Mouse (Mus musculus) midbrain, embryonic 10.5 days (tissue): ENCODE measurements around the gene Gm28047. TPM values are rescaled to one million over a fixed set of nuclear protein-coding genes. Genes with fewer than 3 reads are reported as not detected.

Experiments used
- DNase-seq: peaks from one replicate; pipeline ENCODE4 v3.0.0-alpha.2; 2017; ENCODE audit warnings: low spot score
- H3K27ac ChIP-seq: fragments of 300-500 bp; sonication (generic); replicated peaks from 2 replicates; pipeline ENCODE4 v1.5.1; 2016; ENCODE audit warnings: mild to moderate bottlenecking
- H3K27me3 ChIP-seq: fragments of 300-500 bp; sonication (generic); 2 replicates; pipeline ENCODE4 v1.6.1; 2016; ENCODE audit warnings: low read depth, mild to moderate bottlenecking; ENCODE audit not compliant: poor library complexity, severe bottlenecking
- H3K36me3 ChIP-seq: fragments of 300-500 bp; sonication (generic); 2 replicates; pipeline ENCODE4 v1.6.1; 2016; ENCODE audit warnings: mild to moderate bottlenecking, moderate library complexity
- H3K4me1 ChIP-seq: fragments of 300-500 bp; sonication (generic); 2 replicates; pipeline ENCODE4 v1.6.1; 2016
- H3K4me3 ChIP-seq: fragments of 300-500 bp; sonication (generic); 2 replicates; pipeline ENCODE4 v1.5.1; 2016; ENCODE audit warnings: mild to moderate bottlenecking, moderate library complexity
- H3K9me3 ChIP-seq: fragments of 300-500 bp; sonication (generic); replicated peaks from 2 replicates; pipeline ENCODE4 v1.6.1; 2016; ENCODE audit warnings: mild to moderate bottlenecking
- WGBS: fragments of 180-500 bp; shearing (Covaris S2); methylation state at CpG from one replicate; pipeline ENCODE4 v1.1.7; 2016; 5-methylcytosine and 5-hydroxymethylcytosine counted together
- polyA plus RNA-seq: library from polyadenylated mRNA; unstranded; fragments of >200 nt; fragmentation: Nextera tagmentation; extraction: Ambion mirVana; gene quantifications from 2 replicates; pipeline ENCODE4 v1.2.1, GENCODE M21; 2016

The Gm28047 gene
- polyA plus RNA-seq, 1 experiment from 2014 or later = not detected

DNA sequence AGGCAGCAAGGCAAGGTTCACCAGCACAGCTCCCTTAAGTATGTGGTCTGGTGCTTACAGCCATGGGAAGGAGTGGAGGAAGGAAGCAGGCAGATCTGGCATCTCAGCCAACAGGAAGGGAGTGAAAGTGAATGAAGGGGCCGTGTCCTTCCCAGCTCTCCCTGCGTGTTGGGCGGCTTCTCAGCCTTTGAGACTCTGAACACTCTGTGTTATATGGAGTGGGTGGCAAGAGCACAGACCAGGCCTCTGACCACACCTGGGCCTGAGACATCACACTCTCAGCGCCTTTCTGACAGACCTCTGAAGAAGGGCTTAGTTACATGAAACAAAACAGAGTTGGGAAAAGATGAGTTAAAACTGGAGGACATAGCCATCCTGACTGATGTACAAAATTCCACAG is 94.3 kb downstream of the Gm28047 start:
- H3K36me3 ChIP-seq = peaks cover 75% of the 10 kb centered on the region
- DNase-seq = no peak
- no peak overlapping the region for H3K4me3 ChIP-seq
- no peaks in the 10 kb centered on the region for H3K9me3 ChIP-seq
- no peaks in the 10 kb centered on the region for H3K4me1 ChIP-seq
- H3K27me3 ChIP-seq = no peaks in the 10 kb centered on the region
- 91% methylated on average over 4 of the region's 4 CpGs for WGBS
- no peak overlapping the region for H3K27ac ChIP-seq

DNA sequence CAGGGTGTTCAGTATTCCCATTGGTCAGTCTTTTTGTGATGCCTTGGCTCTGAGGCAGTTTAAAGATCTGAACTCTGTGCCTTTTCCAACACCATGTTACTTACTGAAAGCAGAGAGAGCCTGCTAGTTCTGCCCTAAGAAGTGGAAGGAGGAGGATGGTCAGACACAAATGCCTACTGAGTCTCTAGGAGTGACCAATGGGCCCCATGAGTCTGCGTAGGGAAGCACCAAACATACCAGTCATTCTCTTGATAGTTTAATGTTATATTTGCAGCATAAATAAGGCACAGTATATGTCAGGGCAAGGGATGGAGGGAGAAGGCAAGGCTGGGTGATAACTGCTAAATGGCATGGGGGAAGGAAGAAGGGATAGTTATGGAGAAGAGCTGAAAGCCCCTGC is 96.5 kb downstream of the Gm28047 start:
- Histone ChIP-seq H3K9me3 (no peaks in the 10 kb centered on the region), H3K27me3 (no peaks in the 10 kb centered on the region), H3K27ac (no peak overlapping the region), H3K36me3 (peaks cover 72% of the 10 kb centered on the region), H3K4me1 (no peaks in the 10 kb centered on the region), H3K4me3 (no peak overlapping the region)
- WGBS = 94% methylated on average over 1 of the region's 1 CpGs
- DNase-seq = no peak

DNA sequence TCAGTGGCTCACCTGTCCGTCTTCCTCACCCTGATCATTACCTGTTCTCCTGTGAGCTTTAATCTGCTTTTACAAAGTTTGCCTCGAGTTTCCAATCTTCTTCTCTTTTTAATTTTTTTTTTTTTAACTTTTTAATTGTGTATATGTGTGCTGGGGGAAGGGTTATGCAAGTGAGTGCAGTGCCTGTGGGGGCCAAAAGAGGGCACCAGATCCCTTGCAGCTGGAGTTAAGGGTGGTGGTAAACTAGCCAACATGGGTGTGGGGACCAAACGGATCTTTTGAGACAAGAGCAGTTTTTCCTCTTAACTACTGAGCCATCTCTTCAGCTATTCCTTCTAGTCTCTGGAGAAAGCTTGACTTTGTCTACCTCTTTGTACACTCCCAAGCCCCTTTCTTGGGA is 96.9 kb downstream of the Gm28047 start:
- H3K4me1 ChIP-seq = no peaks in the 10 kb centered on the region
- H3K9me3 ChIP-seq = no peaks in the 10 kb centered on the region
- 72% methylated on average over 3 of the region's 3 CpGs for WGBS
- peaks cover 69% of the 10 kb centered on the region for H3K36me3 ChIP-seq
- no peak for DNase-seq
- H3K27ac ChIP-seq = no peak overlapping the region
- no peaks in the 10 kb centered on the region for H3K27me3 ChIP-seq
- H3K4me3 ChIP-seq = no peak overlapping the region

DNA sequence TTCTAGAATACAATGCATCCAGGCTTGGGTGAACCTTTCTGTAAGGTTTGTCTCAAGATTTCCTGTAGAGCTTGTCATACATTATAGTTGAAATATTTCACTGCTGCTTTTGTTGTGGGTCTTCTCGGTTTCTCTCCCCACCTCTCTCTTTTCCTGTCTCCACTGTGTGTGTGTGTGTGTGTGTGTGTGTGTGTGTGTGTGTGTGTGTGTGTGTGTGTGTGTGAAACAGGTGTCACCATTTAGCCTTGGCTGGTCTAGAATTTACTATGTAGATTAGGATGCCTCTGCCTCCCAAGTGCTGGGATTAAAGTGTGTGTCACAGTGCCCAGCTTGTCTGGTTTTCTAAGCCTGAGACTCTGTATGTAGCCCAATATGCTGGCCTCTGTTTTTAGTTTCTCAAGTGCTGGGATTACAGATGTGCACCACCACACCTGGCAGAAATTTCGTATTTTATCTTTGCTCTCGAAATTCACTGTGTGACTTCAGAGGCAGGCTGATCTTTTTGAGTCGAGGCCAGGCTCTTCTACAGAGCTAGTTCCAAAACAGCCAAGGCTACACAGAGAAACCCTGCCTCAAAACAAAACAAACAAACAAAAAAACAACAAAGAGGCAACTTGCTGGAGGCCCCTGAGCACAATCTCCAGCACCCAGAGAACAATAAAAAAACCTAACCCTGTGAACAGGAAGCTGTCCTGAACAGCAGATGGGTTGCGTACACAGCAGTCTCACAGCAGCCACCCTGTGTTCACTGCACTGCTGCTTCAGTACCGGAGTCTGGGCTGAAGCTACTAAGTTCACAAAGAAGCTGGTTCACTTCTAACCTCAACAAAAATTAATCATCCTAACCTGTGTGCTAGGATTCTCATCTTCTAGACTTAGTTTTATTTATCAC is 98.5 kb downstream of the Gm28047 start:
- H3K4me3 ChIP-seq = no peak overlapping the region
- 91% methylated on average over 6 of the region's 6 CpGs for WGBS
- no peaks in the 10 kb centered on the region for H3K4me1 ChIP-seq
- no peaks in the 10 kb centered on the region for H3K27me3 ChIP-seq
- DNase-seq = no peak
- H3K27ac ChIP-seq = no peak overlapping the region
- H3K36me3 ChIP-seq = peaks cover 70% of the 10 kb centered on the region
- H3K9me3 ChIP-seq = no peaks in the 10 kb centered on the region

DNA sequence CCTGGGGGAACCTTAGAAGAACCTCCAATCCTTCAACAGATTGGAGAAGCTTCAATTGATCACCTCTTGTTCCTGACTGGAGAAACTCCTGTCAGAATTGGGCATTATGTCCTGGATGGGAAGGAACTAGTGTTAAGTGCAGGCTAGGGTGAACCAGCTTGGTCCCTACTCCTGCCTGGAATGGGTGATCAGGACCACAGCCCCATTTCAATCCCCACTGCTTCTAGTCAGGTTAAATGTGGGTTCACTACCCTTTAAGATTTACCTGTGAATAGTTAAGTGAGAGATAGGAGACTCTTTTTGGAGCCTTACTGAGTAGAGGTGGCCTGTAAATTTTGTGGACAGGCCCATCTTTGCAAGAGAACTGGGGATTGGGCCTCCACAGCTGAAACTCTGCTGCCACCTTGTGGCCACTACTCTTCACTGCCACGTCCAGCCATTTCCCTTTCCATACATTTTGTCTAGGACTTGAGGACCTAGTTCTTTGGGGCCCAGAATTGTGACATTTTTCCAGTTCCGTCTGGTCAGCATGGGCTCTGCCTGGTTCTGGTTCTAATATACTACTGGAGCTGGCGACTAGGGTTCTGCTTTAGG is 99.9 kb downstream of the Gm28047 start, which contains the start of gene Npff:
Gene Npff, minus strand, starts transcription at position 51 of the 594 bp plus-strand sequence.
- Histone ChIP-seq H3K27ac (no peak within 1 kb of the TSS), H3K36me3 (peaks cover 75% of the 10 kb centered on the region)
- peak; percentile 76 for DNase-seq

DNA sequence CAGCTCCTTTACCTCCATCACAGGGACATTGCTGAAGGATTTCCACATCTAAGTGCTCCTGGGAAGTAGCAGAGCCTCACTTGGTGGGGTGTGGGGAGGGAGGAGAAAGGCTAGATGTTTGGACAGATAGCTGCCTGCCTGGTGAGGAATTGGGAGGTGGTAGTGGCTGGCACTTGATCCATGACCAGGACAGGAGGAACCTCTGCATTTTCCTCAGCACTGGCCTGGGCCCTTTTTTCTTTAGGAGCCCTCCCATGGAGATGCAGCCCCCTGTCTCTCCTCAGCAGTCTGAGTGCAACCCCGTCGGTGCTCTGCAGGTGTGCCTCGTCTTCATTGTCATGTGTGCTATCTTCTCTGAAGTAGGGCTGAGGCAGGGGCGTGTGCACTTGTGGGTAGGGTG is 103.4 kb downstream of the Gm28047 start:
- no peak for DNase-seq

More for the DNA sequence above, 99.9 kb downstream of the Gm28047 start, which contains the start of gene Npff:
- Histone ChIP-seq H3K4me3 (no peak within 1 kb of the TSS), H3K9me3 (no peaks in the 10 kb centered on the region), H3K27me3 (no peaks in the 10 kb centered on the region), H3K4me1 (peaks cover 6% of the 10 kb centered on the region)
- 10% methylated on average over 3 of the region's 3 CpGs for WGBS

DNA sequence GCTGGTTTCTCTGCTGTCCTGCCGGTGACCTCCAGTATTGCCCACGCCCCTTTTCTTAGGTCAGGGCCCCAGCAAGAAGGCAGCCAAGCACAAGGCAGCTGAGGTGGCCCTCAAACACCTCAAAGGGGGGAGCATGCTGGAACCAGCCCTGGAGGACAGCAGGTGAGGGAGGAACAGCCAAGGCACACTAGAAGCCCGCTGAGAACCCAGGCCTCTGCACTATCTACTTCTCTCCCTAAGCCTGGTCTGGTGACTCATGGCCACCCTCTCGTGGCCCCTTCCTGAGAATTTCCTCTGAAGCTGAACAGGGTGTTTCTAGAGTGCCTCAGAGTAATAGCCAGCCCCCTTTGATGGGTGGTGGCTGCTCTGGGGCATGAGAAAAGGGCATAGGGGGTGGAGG is 104.5 kb downstream of the Gm28047 start:
- H3K36me3 ChIP-seq = peaks cover 43% of the 10 kb centered on the region
- H3K27ac ChIP-seq = no peak overlapping the region
- H3K4me1 ChIP-seq = peaks cover 42% of the 10 kb centered on the region
- no peaks in the 10 kb centered on the region for H3K27me3 ChIP-seq
- DNase-seq = no peak
- no peaks in the 10 kb centered on the region for H3K9me3 ChIP-seq
- H3K4me3 ChIP-seq = no peak overlapping the region
- 83% methylated on average over 4 of the region's 4 CpGs for WGBS

More for the DNA sequence above, 103.4 kb downstream of the Gm28047 start:
- 80% methylated on average over 4 of the region's 4 CpGs for WGBS
- Histone ChIP-seq H3K36me3 (peaks cover 47% of the 10 kb centered on the region), H3K9me3 (no peaks in the 10 kb centered on the region), H3K4me3 (no peak overlapping the region), H3K27me3 (no peaks in the 10 kb centered on the region), H3K27ac (no peak overlapping the region), H3K4me1 (peaks cover 31% of the 10 kb centered on the region)

DNA sequence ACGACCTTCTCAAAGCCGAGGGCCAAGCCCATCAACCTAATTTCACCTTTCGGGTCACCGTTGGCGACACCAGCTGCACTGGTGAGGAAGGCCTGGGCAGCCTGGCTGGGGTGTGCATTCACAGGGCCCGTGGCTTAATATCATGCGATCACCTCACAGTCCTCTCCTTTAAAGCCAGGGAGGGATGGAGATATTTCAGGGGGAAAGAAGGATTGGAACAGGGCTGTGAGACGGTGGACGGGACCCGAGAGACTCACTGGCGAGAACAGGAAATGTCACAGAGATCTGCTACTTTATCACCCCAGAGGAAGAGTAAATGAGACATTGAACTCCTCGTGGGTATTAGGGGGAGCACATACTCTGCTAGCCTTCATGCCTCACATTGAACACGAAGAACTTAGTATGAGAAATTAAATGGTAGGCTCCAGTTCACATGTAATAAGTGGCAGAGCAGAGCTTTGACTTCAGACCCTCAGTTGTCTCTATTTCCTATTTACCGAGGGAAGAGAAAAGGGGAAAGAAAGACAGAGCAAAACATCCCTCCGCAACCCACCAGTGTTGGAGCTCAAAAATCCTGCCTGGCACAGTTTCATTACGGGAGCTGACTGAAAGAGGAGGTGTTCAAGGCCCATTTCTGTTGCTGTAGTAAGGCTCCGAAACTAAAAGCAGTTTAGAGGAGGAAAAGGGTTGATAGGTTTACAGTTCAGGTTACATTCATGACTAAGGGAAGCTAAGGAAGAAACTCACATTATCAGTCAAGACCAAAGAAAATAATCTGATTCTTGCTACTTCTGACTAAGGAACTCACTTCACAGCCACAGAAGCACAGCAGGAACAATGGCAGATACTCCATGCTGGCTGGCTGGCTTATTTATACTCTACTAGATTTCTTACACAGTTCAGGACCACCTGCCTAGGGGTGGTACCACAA is 105.4 kb downstream of the Gm28047 start:
- WGBS = 74% methylated on average over 17 of the region's 17 CpGs

DNA sequence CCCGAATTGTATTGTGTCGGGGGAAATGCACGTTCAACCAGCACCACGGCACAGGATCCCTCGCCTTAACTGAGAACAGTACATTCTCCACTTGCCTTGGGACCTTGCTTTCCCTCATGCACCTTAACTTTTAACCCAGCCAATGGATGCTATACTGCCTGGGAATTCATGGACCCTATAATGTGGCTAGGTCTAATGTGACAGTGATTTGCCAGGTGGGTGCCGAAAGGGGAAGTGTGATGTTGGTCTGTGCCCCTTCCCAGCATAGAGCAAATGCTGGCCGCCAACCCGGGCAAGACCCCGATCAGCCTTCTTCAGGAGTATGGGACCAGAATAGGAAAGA is 106.0 kb downstream of the Gm28047 start:
- H3K4me1 ChIP-seq = peaks cover 53% of the 10 kb centered on the region
- 20% methylated on average over 9 of the region's 9 CpGs for WGBS
- H3K27me3 ChIP-seq = no peaks in the 10 kb centered on the region

More for the DNA sequence above, 105.4 kb downstream of the Gm28047 start:
- peak overlapping the region; percentile 98 for H3K27ac ChIP-seq
- peaks cover 41% of the 10 kb centered on the region for H3K36me3 ChIP-seq
- H3K4me1 ChIP-seq = peaks cover 51% of the 10 kb centered on the region
- H3K27me3 ChIP-seq = no peaks in the 10 kb centered on the region
- peak overlapping the region; percentile 81 for H3K4me3 ChIP-seq
- H3K9me3 ChIP-seq = no peaks in the 10 kb centered on the region
- DNase-seq = no peak

DNA sequence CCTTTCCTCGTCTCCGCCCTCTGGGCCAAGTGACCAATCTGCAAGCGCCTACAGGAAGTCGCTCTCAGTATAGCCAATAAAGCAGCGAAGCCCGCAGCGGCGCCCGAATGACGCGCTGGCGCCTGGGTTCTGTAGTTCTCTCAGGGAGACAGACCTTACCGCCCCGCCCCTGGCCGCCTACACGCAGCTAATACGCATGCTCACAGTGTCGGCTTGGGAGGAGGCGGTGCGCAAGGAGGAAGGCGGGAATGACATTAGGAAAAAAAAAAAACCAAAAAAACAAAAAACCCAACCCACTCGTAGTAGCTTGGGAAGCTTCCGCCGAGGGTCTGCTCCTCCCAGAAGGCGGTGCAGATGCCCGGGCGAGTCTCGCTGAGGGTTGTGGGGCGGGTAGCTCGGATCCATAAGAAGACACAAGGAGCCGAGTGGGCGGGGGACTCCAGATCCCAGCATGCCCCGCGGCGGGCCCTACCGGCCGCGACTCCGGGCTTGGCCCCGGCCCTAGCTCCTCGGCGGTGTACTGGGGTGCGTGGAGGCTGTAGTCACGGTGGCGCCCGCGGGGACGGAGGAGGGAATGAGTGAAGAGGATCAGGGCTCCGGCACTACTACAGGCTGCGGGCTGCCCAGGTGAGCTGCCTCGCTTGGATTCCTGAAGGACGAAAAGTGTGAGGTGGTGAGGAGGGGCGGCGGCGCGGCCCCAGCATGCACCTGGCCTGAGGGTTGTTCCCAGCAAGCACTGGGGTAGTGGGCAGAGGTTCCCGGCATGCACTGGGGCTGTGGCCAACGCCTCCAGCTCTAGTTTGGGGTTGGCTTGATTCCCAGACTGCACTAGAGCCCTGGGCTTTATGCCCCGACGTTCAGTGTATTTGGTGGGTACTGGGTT is 106.7 kb downstream of the Gm28047 start, which contains the start of gene Tarbp2:
Gene Tarbp2, plus strand, starts transcription at position 217 of the 883 bp plus-strand sequence.
- H3K4me1 ChIP-seq = peaks cover 54% of the 10 kb centered on the region
- H3K4me3 ChIP-seq = peak within 1 kb of the TSS; percentile 81
- H3K36me3 ChIP-seq = peaks cover 30% of the 10 kb centered on the region
- H3K9me3 ChIP-seq = no peaks in the 10 kb centered on the region
- DNase-seq = peak; percentile 99
- H3K27me3 ChIP-seq = no peaks in the 10 kb centered on the region
- H3K27ac ChIP-seq = peak within 1 kb of the TSS; percentile 98
- under 1% methylated on average over 60 of the region's 60 CpGs for WGBS

More for the DNA sequence above, 106.0 kb downstream of the Gm28047 start:
- H3K9me3 ChIP-seq = no peaks in the 10 kb centered on the region
- no peak for DNase-seq
- peaks cover 34% of the 10 kb centered on the region for H3K36me3 ChIP-seq
- peak overlapping the region; percentile 98 for H3K27ac ChIP-seq
- H3K4me3 ChIP-seq = peak overlapping the region; percentile 81

DNA sequence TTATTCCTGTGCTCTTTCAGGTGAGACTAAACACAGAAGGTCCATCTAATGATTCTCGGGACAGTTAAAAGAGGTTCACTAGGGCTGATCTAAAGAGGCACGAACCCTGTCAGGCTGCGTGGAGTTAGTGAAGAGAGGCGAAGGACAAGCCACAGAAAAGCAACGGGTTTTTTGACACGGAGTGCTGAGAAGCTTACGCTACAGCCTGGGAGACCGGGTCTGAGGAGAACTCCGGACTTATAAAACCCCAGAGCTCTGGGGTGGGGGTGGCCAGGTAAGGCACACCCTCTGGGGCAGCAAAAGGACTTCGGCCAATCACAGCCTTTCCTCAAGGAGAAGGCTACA is 107.3 kb downstream of the Gm28047 start:
- Histone ChIP-seq H3K9me3 (no peaks in the 10 kb centered on the region), H3K4me3 (peak overlapping the region; percentile 81), H3K27me3 (no peaks in the 10 kb centered on the region), H3K27ac (peak overlapping the region; percentile 98), H3K36me3 (peaks cover 25% of the 10 kb centered on the region), H3K4me1 (peaks cover 60% of the 10 kb centered on the region)
- DNase-seq = no peak
- under 1% methylated on average over 10 of the region's 10 CpGs for WGBS
